Mouse (Mus musculus): ENCODE data around the gene Ppwd1. TPM values are rescaled to one million over a fixed set of nuclear protein-coding genes. Genes with fewer than 3 reads are reported as not detected.
A peak's percentile ranks its signal among the peaks of the same experiment; 100 is the strongest.
"Not testable (repeated sequence)": the region's sequence is repeated elsewhere in the genome, so short reads cannot be mapped to it uniquely, and the experiment has no call there.

The Ppwd1 gene
- 28.0 and 32.5 TPM in 2 replicates for total RNA-seq (2014; fragmentation: Nextera tagmentation)
- total RNA-seq (2017): 37.9 and 44.2 TPM in 2 replicates

DNA sequence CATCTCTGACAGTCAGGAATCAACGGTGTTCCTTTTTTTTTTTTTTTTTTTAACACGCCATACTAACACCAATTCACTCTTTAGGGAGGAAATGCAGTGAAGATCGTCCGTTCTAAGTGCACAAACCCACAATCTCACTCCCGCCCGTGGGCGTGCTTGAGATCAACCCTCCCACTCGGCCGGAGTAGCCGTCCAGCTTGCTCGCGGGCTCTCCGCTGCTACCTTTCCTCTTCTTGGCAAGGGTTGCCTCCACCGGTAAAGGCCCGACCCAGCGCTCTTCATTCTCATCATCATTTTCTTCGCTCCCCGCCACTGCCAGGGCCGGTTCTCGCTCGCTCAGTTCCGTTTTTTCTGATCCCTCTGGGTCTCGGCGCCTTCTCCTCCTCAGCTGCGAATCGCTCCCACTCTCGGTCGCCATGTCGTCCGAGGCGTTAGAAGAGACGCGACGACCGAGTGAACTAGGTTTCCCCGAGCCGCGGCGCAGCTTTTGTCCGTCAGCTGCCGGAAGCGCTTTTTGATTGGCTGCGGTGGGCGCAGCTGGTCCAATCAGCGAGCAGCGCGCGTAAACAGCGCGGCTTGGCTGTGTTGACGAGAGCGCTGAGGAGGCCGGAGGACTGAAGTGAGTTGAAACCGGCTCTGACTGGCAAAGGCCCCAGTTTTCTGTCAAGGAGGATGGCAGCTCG, at the start of gene Ppwd1, which contains the start of gene Cenpk:
TSS of gene Ppwd1 (minus strand) at position 460 of the 683 bp plus-strand sequence.
TSS of gene Cenpk (plus strand) at position 228 of the 683 bp plus-strand sequence.
- peak; percentile 97 for ATAC-seq (replicated peaks; ENCODE audit: poor library complexity, severe bottlenecking)

- ATAC-seq (replicated peaks; ENCODE audit: poor library complexity, severe bottlenecking): peak; percentile 100
These were observed 30.4 kb upstream of the Ppwd1 start for GRCm38 (mm10) chr13:104258997-104259396.

DNA sequence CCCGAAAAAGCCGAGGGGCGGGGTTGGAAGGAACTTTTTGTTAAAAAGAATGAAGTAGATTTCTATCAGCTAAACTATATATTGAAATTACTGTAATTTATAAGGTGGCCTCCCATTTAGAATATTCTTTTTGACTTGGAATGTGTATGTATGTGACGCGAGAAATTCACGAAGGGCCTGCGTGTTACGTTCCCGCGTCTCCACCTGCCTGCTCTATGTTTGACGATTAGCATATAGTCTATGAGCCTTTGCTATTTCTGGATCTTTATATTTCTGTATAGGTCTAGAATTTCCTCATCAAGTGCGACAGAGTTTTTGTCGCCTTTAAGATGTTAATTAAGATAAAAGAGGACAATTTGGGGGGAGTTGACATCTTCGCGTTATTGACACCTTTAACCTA, 538 bp upstream of the Ppwd1 start:
- no peak for ATAC-seq (replicated peaks; ENCODE audit: poor library complexity, severe bottlenecking)

DNA sequence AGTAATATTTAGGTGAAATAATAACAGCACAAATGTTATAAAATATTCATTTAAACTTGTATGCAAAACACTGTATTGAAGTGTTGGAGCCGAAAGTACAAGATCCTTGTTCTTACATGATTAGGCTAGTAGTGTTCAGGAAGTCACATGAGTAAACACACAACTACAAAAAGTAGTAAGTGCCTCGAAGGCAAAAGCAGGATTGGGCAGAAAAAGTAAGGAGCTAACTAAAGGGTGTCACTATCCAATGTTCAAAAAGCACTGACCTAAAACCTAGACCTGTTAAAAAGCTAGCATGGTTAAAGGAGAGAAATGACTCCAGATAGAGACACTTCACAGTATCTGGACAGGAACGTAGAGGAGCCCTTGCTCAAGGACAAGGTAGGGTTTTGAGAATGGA, 1.2 kb downstream of the Ppwd1 start:
- ATAC-seq (replicated peaks; ENCODE audit: poor library complexity, severe bottlenecking): no peak

- no peak for ATAC-seq (replicated peaks; ENCODE audit: poor library complexity, severe bottlenecking)
These were observed 24.3 kb downstream of the Ppwd1 start for GRCm38 (mm10) chr13:104204313-104204712.

GRCm38 (mm10) chr13:104195891-104196290, 32.8 kb downstream of the Ppwd1 start:
- ATAC-seq (replicated peaks; ENCODE audit: poor library complexity, severe bottlenecking): not testable (repeated sequence)

DNA sequence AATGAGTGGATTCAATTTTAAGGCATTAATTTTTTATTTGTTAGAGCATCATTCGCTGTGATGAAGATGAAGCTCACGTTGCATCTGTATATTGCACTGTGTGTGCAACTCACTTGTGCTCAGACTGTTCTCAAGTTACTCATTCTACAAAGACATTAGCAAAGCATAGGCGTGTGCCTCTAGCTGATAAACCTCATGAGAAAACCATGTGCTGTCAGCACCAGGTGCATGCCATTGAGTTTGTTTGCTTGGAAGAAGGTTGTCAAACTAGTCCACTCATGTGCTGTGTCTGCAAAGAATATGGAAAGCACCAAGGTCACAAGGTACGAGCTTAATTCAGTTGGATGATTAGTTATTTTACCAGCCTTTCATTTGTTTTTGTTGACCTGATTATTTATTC, 41.3 kb downstream of the Ppwd1 start:
- no peak for ATAC-seq (replicated peaks; ENCODE audit: poor library complexity, severe bottlenecking)

GRCm38 (mm10) chr13:104179176-104179888, 49.3 kb downstream of the Ppwd1 start:
- no peak for ATAC-seq (replicated peaks; ENCODE audit: poor library complexity, severe bottlenecking)

DNA sequence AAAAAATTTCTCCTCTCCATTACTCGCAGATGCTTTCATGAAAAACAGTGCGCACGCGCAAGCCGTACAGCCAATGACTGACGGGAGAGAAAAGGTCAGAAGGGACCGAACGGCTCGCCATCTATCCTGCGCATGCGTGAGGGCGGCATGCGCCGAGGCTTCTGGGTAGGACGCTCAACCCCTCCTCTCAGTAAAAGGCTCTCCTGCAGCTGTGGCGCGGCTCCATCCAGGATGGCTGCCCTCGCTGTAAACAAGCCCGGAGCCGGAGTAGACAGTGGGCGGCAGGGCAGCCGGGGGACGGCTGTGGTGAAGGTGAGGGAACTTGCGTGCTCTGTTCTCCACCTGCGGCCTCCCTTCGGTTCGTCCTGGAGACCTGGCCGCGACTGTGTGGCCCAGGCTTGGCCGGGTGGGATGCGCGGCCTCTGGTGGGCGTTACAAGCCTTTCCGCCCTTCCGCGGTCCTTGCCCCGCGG, 50.0 kb downstream of the Ppwd1 start, which contains the start of gene Trim23:
TSS of gene Trim23 (plus strand) at position 148 of the 472 bp plus-strand sequence.
- ATAC-seq (replicated peaks; ENCODE audit: poor library complexity, severe bottlenecking): peak; percentile 89

- ATAC-seq (replicated peaks; ENCODE audit: poor library complexity, severe bottlenecking): peak; percentile 81
These were observed 50.6 kb downstream of the Ppwd1 start, which contains the start of gene Trappc13 for GRCm38 (mm10) chr13:104177796-104178649. Trappc13 (minus strand) TSS chr13:104178469.

GRCm38 (mm10) chr13:104176874-104177273, 51.8 kb downstream of the Ppwd1 start:
- ATAC-seq (replicated peaks; ENCODE audit: poor library complexity, severe bottlenecking): no peak

GRCm38 (mm10) chr13:104172498-104172897, 56.1 kb downstream of the Ppwd1 start:
- ATAC-seq (replicated peaks; ENCODE audit: poor library complexity, severe bottlenecking): no peak

- ATAC-seq (replicated peaks; ENCODE audit: poor library complexity, severe bottlenecking): no peak
These were observed 56.9 kb downstream of the Ppwd1 start for GRCm38 (mm10) chr13:104171711-104172110.

- no peak for ATAC-seq (replicated peaks; ENCODE audit: poor library complexity, severe bottlenecking)
These were observed 73.0 kb downstream of the Ppwd1 start for GRCm38 (mm10) chr13:104155686-104156085.

Other genes with a start within 250 kb of the Ppwd1 start
- 27.8 and 45.8 TPM in 2 replicates for gene Nln, start 119.2 kb downstream of the Ppwd1 start, total RNA-seq (2014; fragmentation: Nextera tagmentation)
- gene Nln, start 119.2 kb downstream of the Ppwd1 start, total RNA-seq (2017): 33.5 and 36.5 TPM in 2 replicates
- not detected in 2 replicates for gene Sgtb, start 119.1 kb downstream of the Ppwd1 start, total RNA-seq (2014; fragmentation: Nextera tagmentation)
- 0.26 TPM in 1 of 2 replicates, not detected in the other for gene Sgtb, start 119.1 kb downstream of the Ppwd1 start, total RNA-seq (2017)
- gene Trappc13, start 50.4 kb downstream of the Ppwd1 start, total RNA-seq (2014; fragmentation: Nextera tagmentation): 53.1 and 62.4 TPM in 2 replicates
- gene Trappc13, start 50.4 kb downstream of the Ppwd1 start, total RNA-seq (2017): 66.5 and 73.9 TPM in 2 replicates
- 8.5 and 10.0 TPM in 2 replicates for gene Trim23, start 50.0 kb downstream of the Ppwd1 start, total RNA-seq (2014; fragmentation: Nextera tagmentation)
- gene Trim23, start 50.0 kb downstream of the Ppwd1 start, total RNA-seq (2017): 19.3 and 30.5 TPM in 2 replicates
- 40.9 and 45.5 TPM in 2 replicates for gene Cenpk, start 232 bp downstream of the Ppwd1 start, total RNA-seq (2014; fragmentation: Nextera tagmentation)
- gene Cenpk, start 232 bp downstream of the Ppwd1 start, total RNA-seq (2017): 92.4 and 124 TPM in 2 replicates
- gene Adamts6, start 59.0 kb upstream of the Ppwd1 start, total RNA-seq (2014; fragmentation: Nextera tagmentation): 1.5 and 2.0 TPM in 2 replicates
- 2.5 and 3.8 TPM in 2 replicates for gene Adamts6, start 59.0 kb upstream of the Ppwd1 start, total RNA-seq (2017)

Data from granulocyte monocyte progenitor cell, adult 5-6 weeks (primary cell).